Mouse (Mus musculus) liver (tissue): ENCODE measurements around the gene Scamp1.

Source experiments
- DNase-seq: peaks from one replicate; pipeline ENCODE4 v3.0.0-alpha.2; 2020; ENCODE audit warnings: mixed read lengths

Scamp1 gene

GRCm38 (mm10) chr13:94271284-94271683, 14.4 kb downstream of the Scamp1 start:
- no peak for DNase-seq

GRCm38 (mm10) chr13:94268201-94268600, 17.5 kb downstream of the Scamp1 start:
- peak; percentile 27 for DNase-seq

- no peak for DNase-seq
These were observed 18.5 kb downstream of the Scamp1 start for GRCm38 (mm10) chr13:94267190-94267589.

- DNase-seq, result peak; percentile 15
These were observed 19.1 kb downstream of the Scamp1 start for GRCm38 (mm10) chr13:94266530-94266929.

GRCm38 (mm10) chr13:94265291-94265690, 20.4 kb downstream of the Scamp1 start:
- DNase-seq, result no peak

GRCm38 (mm10) chr13:94263943-94264342, 21.7 kb downstream of the Scamp1 start:
- DNase-seq, result peak; percentile 67

- peak; percentile 75 for DNase-seq
These were observed 23.1 kb downstream of the Scamp1 start for GRCm38 (mm10) chr13:94262551-94262950.

GRCm38 (mm10) chr13:94261624-94262023, 24.0 kb downstream of the Scamp1 start:
- DNase-seq, result no peak

GRCm38 (mm10) chr13:94260961-94261360, 24.7 kb downstream of the Scamp1 start:
- peak; percentile 37 for DNase-seq

GRCm38 (mm10) chr13:94259210-94259609, 26.4 kb downstream of the Scamp1 start:
- peak; percentile 35 for DNase-seq

GRCm38 (mm10) chr13:94258530-94258929, 27.1 kb downstream of the Scamp1 start:
- DNase-seq, result no peak

GRCm38 (mm10) chr13:94257711-94258110, 27.9 kb downstream of the Scamp1 start:
- DNase-seq, result no peak

GRCm38 (mm10) chr13:94255176-94255575, 30.5 kb downstream of the Scamp1 start:
- DNase-seq, result no peak

- DNase-seq, result no peak
These were observed 31.4 kb downstream of the Scamp1 start for GRCm38 (mm10) chr13:94254286-94254685.

GRCm38 (mm10) chr13:94253052-94253451, 32.6 kb downstream of the Scamp1 start:
- DNase-seq, result no peak

GRCm38 (mm10) chr13:94250761-94251160, 34.9 kb downstream of the Scamp1 start:
- DNase-seq, result no peak

GRCm38 (mm10) chr13:94250188-94250587, 35.5 kb downstream of the Scamp1 start:
- DNase-seq, result no peak

- no peak for DNase-seq
These were observed 42.8 kb downstream of the Scamp1 start for GRCm38 (mm10) chr13:94242897-94243296.

GRCm38 (mm10) chr13:94241892-94242524, 43.6 kb downstream of the Scamp1 start:
- DNase-seq, result no peak

- no peak for DNase-seq
These were observed 44.8 kb downstream of the Scamp1 start for GRCm38 (mm10) chr13:94240873-94241272.

GRCm38 (mm10) chr13:94240111-94240510, 45.5 kb downstream of the Scamp1 start:
- no peak for DNase-seq

- DNase-seq, result no peak
These were observed 46.2 kb downstream of the Scamp1 start for GRCm38 (mm10) chr13:94239488-94239887.

GRCm38 (mm10) chr13:94231871-94232270, 53.8 kb downstream of the Scamp1 start:
- no peak for DNase-seq

- DNase-seq, result no peak
These were observed 60.6 kb downstream of the Scamp1 start for GRCm38 (mm10) chr13:94224717-94225705.
